Mouse (Mus musculus) embryonic fibroblast, embryonic 13.5 days (primary cell): ENCODE results near the gene Gm45337.

Experiments used
- CTCF ChIP-seq: IDR thresholded peaks from 2 replicates; pipeline ENCODE4 v1.5.1; 2011; ENCODE audit warnings: mild to moderate bottlenecking, control low read depth, low read length, moderate library complexity, borderline replicate concordance; ENCODE audit not compliant: insufficient read depth
- POLR2A ChIP-seq: IDR thresholded peaks from 2 replicates; pipeline ENCODE4 v1.6.1; 2011; ENCODE audit warnings: low read depth, mild to moderate bottlenecking, control low read depth, low read length, moderate library complexity

GRCm38 (mm10) chr7:142146033-142146432 is 1.6 kb upstream of the Gm45337 start:
- TF ChIP-seq CTCF: no peak
- no peak for TF ChIP-seq POLR2A
